Mouse (Mus musculus) ES-Bruce4 (cell line): ENCODE measurements around the gene Icam2. TPM values are rescaled to one million over a fixed set of nuclear protein-coding genes. Genes with fewer than 3 reads are reported as not detected.
"Not testable (repeated sequence)": the region's sequence is repeated elsewhere in the genome, so short reads cannot be mapped to it uniquely, and the experiment has no call there.

Experiments used
- H3K27ac ChIP-seq: 2 replicates; pipeline ENCODE4 v1.5.1; 2012; ENCODE audit warnings: low read length, inconsistent platforms; ENCODE audit not compliant: insufficient read depth
- H3K27me3 ChIP-seq: 2 replicates; pipeline ENCODE4 v1.6.1; 2012; ENCODE audit warnings: mild to moderate bottlenecking, low read length, inconsistent platforms; ENCODE audit not compliant: control insufficient read depth, poor library complexity, insufficient read depth, severe bottlenecking
- H3K36me3 ChIP-seq: 2 replicates; pipeline ENCODE4 v1.6.1; 2012; ENCODE audit warnings: inconsistent platforms, mild to moderate bottlenecking, low read length, moderate library complexity; ENCODE audit not compliant: control insufficient read depth, poor library complexity, insufficient read depth, severe bottlenecking
- H3K4me1 ChIP-seq: one replicate; pipeline ENCODE4 v1.8.1; 2011; ENCODE audit warnings: low read length; ENCODE audit not compliant: control insufficient read depth, insufficient read depth
- H3K4me3 ChIP-seq: 2 replicates; pipeline ENCODE4 v1.5.1; 2011; ENCODE audit warnings: low read depth, mild to moderate bottlenecking, low read length
- H3K9ac ChIP-seq: 2 replicates; pipeline ENCODE4 v1.6.1; 2012; ENCODE audit warnings: low read depth, mild to moderate bottlenecking, inconsistent platforms; ENCODE audit not compliant: poor library complexity, severe bottlenecking
- H3K9me3 ChIP-seq: replicated peaks from 2 replicates; pipeline ENCODE4 v1.6.1; 2012; ENCODE audit warnings: mild to moderate bottlenecking, low read length, inconsistent platforms; ENCODE audit not compliant: control insufficient read depth, poor library complexity, insufficient read depth, severe bottlenecking
- CTCF ChIP-seq: IDR thresholded peaks from one replicate; pipeline ENCODE4 v1.8.1; 2011; ENCODE audit warnings: low read depth, low read length
- EP300 ChIP-seq: IDR thresholded peaks from 2 replicates; pipeline ENCODE4 v1.6.1; 2011; ENCODE audit warnings: low read depth, low read length; ENCODE audit not compliant: insufficient read depth
- POLR2A ChIP-seq: IDR thresholded peaks from one replicate; pipeline ENCODE4 v1.8.1; 2011; ENCODE audit warnings: low read length; ENCODE audit not compliant: insufficient read depth
- polyA plus RNA-seq: library from polyadenylated mRNA; stranded (reverse); fragments of >200 nt; gene quantifications from 2 replicates; pipeline ENCODE4 v1.2.4, GENCODE M21; 2011; ENCODE audit warnings: low read depth; ENCODE audit not compliant: missing spikeins, insufficient read depth, insufficient read length

Icam2 gene
- polyA plus RNA-seq, 1 experiment: not detected

GRCm38 (mm10) chr11:106351253-106351652 is 36.6 kb downstream of the Icam2 start:
- Histone ChIP-seq H3K36me3 (no peaks in the 10 kb centered on the region), H3K9ac (no peak overlapping the region), H3K4me1 (no peaks in the 10 kb centered on the region), H3K27me3 (no peaks in the 10 kb centered on the region), H3K9me3 (no peaks in the 10 kb centered on the region), H3K4me3 (no peak overlapping the region), H3K27ac (no peak overlapping the region)
- no peak for TF ChIP-seq POLR2A
- no peak for TF ChIP-seq CTCF
- TF ChIP-seq EP300: no peak

GRCm38 (mm10) chr11:106350853-106351252 is 37.0 kb downstream of the Icam2 start:
- no peaks in the 10 kb centered on the region for H3K27me3 ChIP-seq
- H3K4me3 ChIP-seq: no peak overlapping the region
- no peak overlapping the region for H3K9ac ChIP-seq
- no peak for TF ChIP-seq POLR2A
- no peak for TF ChIP-seq EP300
- no peak for TF ChIP-seq CTCF
- no peaks in the 10 kb centered on the region for H3K36me3 ChIP-seq
- no peaks in the 10 kb centered on the region for H3K4me1 ChIP-seq
- H3K9me3 ChIP-seq: no peaks in the 10 kb centered on the region
- no peak overlapping the region for H3K27ac ChIP-seq

- Histone ChIP-seq H3K9me3 (no peaks in the 10 kb centered on the region), H3K36me3 (no peaks in the 10 kb centered on the region), H3K27ac (no peak overlapping the region), H3K4me3 (no peak overlapping the region), H3K9ac (no peak overlapping the region), H3K27me3 (no peaks in the 10 kb centered on the region), H3K4me1 (no peaks in the 10 kb centered on the region)
- no peak for TF ChIP-seq POLR2A
- no peak for TF ChIP-seq EP300
- no peak for TF ChIP-seq CTCF
Observed at GRCm38 (mm10) chr11:106349772-106350171, 38.1 kb downstream of the Icam2 start.

GRCm38 (mm10) chr11:106344910-106345309 is 43.0 kb downstream of the Icam2 start:
- no peak for TF ChIP-seq CTCF

GRCm38 (mm10) chr11:106340990-106341520 is 46.8 kb downstream of the Icam2 start:
- Histone ChIP-seq H3K9ac (no peak overlapping the region), H3K27ac (no peak overlapping the region), H3K9me3 (no peaks in the 10 kb centered on the region), H3K4me1 (no peaks in the 10 kb centered on the region), H3K4me3 (no peak overlapping the region), H3K27me3 (no peaks in the 10 kb centered on the region), H3K36me3 (no peaks in the 10 kb centered on the region)
- TF ChIP-seq EP300 (no peak), CTCF (no peak), POLR2A (no peak)

More at GRCm38 (mm10) chr11:106344910-106345309, 43.0 kb downstream of the Icam2 start:
- Histone ChIP-seq H3K9me3 (no peaks in the 10 kb centered on the region), H3K4me3 (no peak overlapping the region), H3K9ac (no peak overlapping the region), H3K27me3 (no peaks in the 10 kb centered on the region), H3K4me1 (no peaks in the 10 kb centered on the region), H3K27ac (no peak overlapping the region), H3K36me3 (no peaks in the 10 kb centered on the region)

GRCm38 (mm10) chr11:106339323-106339722 is 48.6 kb downstream of the Icam2 start:
- H3K9ac ChIP-seq, H3K4me1 ChIP-seq, H3K36me3 ChIP-seq, H3K4me3 ChIP-seq, H3K9me3 ChIP-seq, H3K27ac ChIP-seq, H3K27me3 ChIP-seq: not testable (repeated sequence)

- Histone ChIP-seq H3K9ac (no peak overlapping the region), H3K4me3 (no peak overlapping the region), H3K27me3 (no peaks in the 10 kb centered on the region), H3K36me3 (no peaks in the 10 kb centered on the region), H3K27ac (no peak overlapping the region), H3K9me3 (no peaks in the 10 kb centered on the region), H3K4me1 (no peaks in the 10 kb centered on the region)
- no peak for TF ChIP-seq EP300
- TF ChIP-seq POLR2A: no peak
- TF ChIP-seq CTCF: no peak
Observed at GRCm38 (mm10) chr11:106338870-106339269, 49.0 kb downstream of the Icam2 start.
